ENCODE assay signal across 27 mouse cellular contexts in genomic region chr6:13658016-13658415, GRCm38 (mm10).
"Had no signal": no experiment of that assay in that cellular context is flagged by ENCODE, and none has a peak within 500 bp of the region (broad histone marks: within the 10 kb centered on the region; RNA-seq: fewer than 3 reads in every experiment).

No protein-coding gene starts in this region.

- ATAC-seq: hindbrain, embryonic 16.5 days; inflammation-experienced regulatory T-cells, adult 6 months; intestine, embryonic 15.5 days; intestine, postnatal 0 days had no signal

- H3K9ac ChIP-seq: heart, embryonic 12.5 days; hindbrain, embryonic 12.5 days; hindbrain, embryonic 14.5 days; intestine, embryonic 15.5 days; kidney, embryonic 15.5 days; limb, embryonic 12.5 days; liver, embryonic 13.5 days had no signal

- H3K4me3 ChIP-seq: gastrocnemius, adult 2 months; heart, embryonic 10.5 days; heart, embryonic 12.5 days; hindbrain, embryonic 10.5 days; hindbrain, embryonic 12.5 days; intestine, embryonic 15.5 days; kidney, embryonic 15.5 days; left cerebral cortex, adult 2 months; limb, embryonic 10.5 days; limb, embryonic 12.5 days; liver, embryonic 13.5 days had no signal

- DNase-seq: gastrocnemius, adult 2 months; gastrocnemius, postnatal 10 days; gastrocnemius, postnatal 25 days; heart, adult 18-20 months; heart, postnatal 10 days; heart, postnatal 4 days; kidney, adult 18-20 months; kidney, adult 9 months; kidney, postnatal 14 days; kidney, postnatal 36 days; liver; liver, embryonic 13.5 days had no signal

- H3K4me1 ChIP-seq: heart, embryonic 10.5 days; heart, embryonic 12.5 days; hindbrain, embryonic 10.5 days; hindbrain, embryonic 12.5 days; intestine, embryonic 15.5 days; kidney, embryonic 15.5 days; limb, embryonic 10.5 days; limb, embryonic 12.5 days; liver, embryonic 13.5 days had no signal

- H3K9me3 ChIP-seq: heart, embryonic 10.5 days; heart, embryonic 12.5 days; hindbrain, embryonic 10.5 days; hindbrain, embryonic 12.5 days; intestine, embryonic 15.5 days; kidney, embryonic 15.5 days; limb, embryonic 10.5 days; limb, embryonic 12.5 days; liver, embryonic 13.5 days had no signal

- H3K27ac ChIP-seq: gastrocnemius, adult 2 months; heart, embryonic 10.5 days; hindbrain, embryonic 10.5 days; hindbrain, embryonic 12.5 days; hindbrain, embryonic 14.5 days; intestine, embryonic 15.5 days; kidney, embryonic 15.5 days; kidney, postnatal 0 days; left cerebral cortex, adult 2 months; limb, embryonic 10.5 days; limb, embryonic 12.5 days; liver, embryonic 13.5 days had no signal

- H3K4me2 ChIP-seq: heart, embryonic 12.5 days; hindbrain, embryonic 12.5 days; hindbrain, embryonic 14.5 days; intestine, embryonic 15.5 days; kidney, embryonic 15.5 days; limb, embryonic 12.5 days; liver, embryonic 11.5 days; liver, embryonic 13.5 days had no signal

- H3K27me3 ChIP-seq: heart, embryonic 12.5 days; hindbrain, embryonic 12.5 days; intestine, embryonic 15.5 days; kidney, embryonic 15.5 days; limb, embryonic 12.5 days; liver, embryonic 13.5 days had no signal
